ENCODE assay signal across 9 mouse cellular contexts in genomic region chr1:63999481-63999880, GRCm38 (mm10).
DNase-seq lines count a peak whose midpoint lies in the region; ATAC-seq and TF ChIP-seq lines count a peak whose summit lies in the region.
"Had no signal": no experiment of that assay in that cellular context is flagged by ENCODE, and none has a peak within 500 bp of the region (broad histone marks: within the 10 kb centered on the region; RNA-seq: fewer than 3 reads in every experiment).

No protein-coding gene starts in this region.

- H3K27ac ChIP-seq in forebrain, embryonic 14.5 days (ENCODE audit: low read depth, low read length): no peak overlapping the region
- no peak overlapping the region for H3K27ac ChIP-seq in forebrain, embryonic 10.5 days
- no peak overlapping the region for H3K27ac ChIP-seq in midbrain, postnatal 0 days (ENCODE audit: low read depth, low read length)
- no peak overlapping the region for H3K27ac ChIP-seq in midbrain, embryonic 14.5 days (replicated peaks; ENCODE audit: low read depth, low read length)

- H3K27me3 ChIP-seq in forebrain, embryonic 14.5 days (replicated peaks; ENCODE audit: control insufficient read depth, insufficient read depth, low read length): no peaks in the 10 kb centered on the region
- H3K27me3 ChIP-seq in forebrain, embryonic 10.5 days (ENCODE audit: poor library complexity, severe bottlenecking): no peaks in the 10 kb centered on the region
- H3K27me3 ChIP-seq in midbrain, postnatal 0 days (ENCODE audit: insufficient read depth, low read length): no peaks in the 10 kb centered on the region
- no peaks in the 10 kb centered on the region for H3K27me3 ChIP-seq in midbrain, embryonic 14.5 days (ENCODE audit: control insufficient read depth, insufficient read depth, low read length)

- no peak overlapping the region for H3K4me2 ChIP-seq in forebrain, embryonic 14.5 days (ENCODE audit: low read length)
- no peak overlapping the region for H3K4me2 ChIP-seq in midbrain, postnatal 0 days (ENCODE audit: low read depth, low read length, poor library complexity, severe bottlenecking)
- no peak overlapping the region for H3K4me2 ChIP-seq in midbrain, embryonic 14.5 days (ENCODE audit: low read length)

- no peaks in the 10 kb centered on the region for H3K36me3 ChIP-seq in forebrain, embryonic 14.5 days (ENCODE audit: control insufficient read depth, insufficient read depth, low read length)
- H3K36me3 ChIP-seq in forebrain, embryonic 10.5 days (replicated peaks): no peaks in the 10 kb centered on the region
- no peaks in the 10 kb centered on the region for H3K36me3 ChIP-seq in midbrain, postnatal 0 days (ENCODE audit: insufficient read depth, low read length)
- H3K36me3 ChIP-seq in midbrain, embryonic 14.5 days (ENCODE audit: control insufficient read depth, insufficient read depth, low read length): no peaks in the 10 kb centered on the region

- 67% methylated on average over 8 of the region's 8 CpGs for WGBS in forebrain, embryonic 14.5 days
- WGBS in forebrain, embryonic 10.5 days: 94% methylated on average over 8 of the region's 8 CpGs
- WGBS in midbrain, postnatal 0 days: 84% methylated on average over 8 of the region's 8 CpGs
- WGBS in midbrain, embryonic 14.5 days: 91% methylated on average over 8 of the region's 8 CpGs

- H3K9me3 ChIP-seq in forebrain, embryonic 14.5 days (replicated peaks; ENCODE audit: control insufficient read depth, low read length): no peaks in the 10 kb centered on the region
- no peaks in the 10 kb centered on the region for H3K9me3 ChIP-seq in forebrain, embryonic 10.5 days
- no peaks in the 10 kb centered on the region for H3K9me3 ChIP-seq in midbrain, postnatal 0 days (ENCODE audit: low read length)
- H3K9me3 ChIP-seq in midbrain, embryonic 14.5 days (ENCODE audit: control insufficient read depth, low read length): no peaks in the 10 kb centered on the region

- H3K9ac ChIP-seq in forebrain, embryonic 14.5 days (ENCODE audit: low read length): no peak overlapping the region
- H3K9ac ChIP-seq in midbrain, postnatal 0 days (replicated peaks; ENCODE audit: low read length, poor library complexity, severe bottlenecking): no peak overlapping the region
- no peak overlapping the region for H3K9ac ChIP-seq in midbrain, embryonic 14.5 days (replicated peaks; ENCODE audit: low read length)

- peaks cover 14% of the 10 kb centered on the region for H3K4me1 ChIP-seq in forebrain, embryonic 14.5 days (ENCODE audit: control insufficient read depth, insufficient read depth, low read length)
- H3K4me1 ChIP-seq in forebrain, embryonic 10.5 days: peaks cover 40% of the 10 kb centered on the region
- 0 out of 2 replicates have a peak, but pooled peaks cover 10% of the 10 kb centered on the region for H3K4me1 ChIP-seq in midbrain, postnatal 0 days (ENCODE audit: insufficient read depth, low read length)
- peaks cover 19% of the 10 kb centered on the region for H3K4me1 ChIP-seq in midbrain, embryonic 14.5 days (ENCODE audit: control insufficient read depth, insufficient read depth, low read length)

- no peak for ATAC-seq in forebrain, embryonic 14.5 days
- ATAC-seq in midbrain, postnatal 0 days (ENCODE audit: low FRiP score): no peak
- ATAC-seq in midbrain, embryonic 14.5 days (ENCODE audit: low FRiP score, low TSS enrichment): no peak

- DNase-seq in forebrain, embryonic 14.5 days (ENCODE audit: low spot score): peak; percentile 53
- no peak for DNase-seq in forebrain, embryonic 10.5 days (ENCODE audit: extremely low spot score, low spot score)
- peak; percentile 54 for DNase-seq in midbrain, postnatal 0 days (ENCODE audit: low spot score)
- DNase-seq in midbrain, embryonic 14.5 days: no peak
- DNase-seq in gastrocnemius, postnatal 10 days: peak; percentile 40
- no peak for DNase-seq in testis, postnatal 14 days (ENCODE audit: low spot score)
- no peak for DNase-seq in kidney, adult 8-10 months
- DNase-seq in ovary, postnatal 10 days (ENCODE audit: low spot score): no peak
- DNase-seq: kidney, adult 11 months had no signal

- TF ChIP-seq CTCF in midbrain, postnatal 0 days (IDR thresholded peaks at IDR 0.05): no peak

- no peak overlapping the region for H3K4me3 ChIP-seq in forebrain, embryonic 14.5 days (ENCODE audit: low read depth, low read length)
- no peak overlapping the region for H3K4me3 ChIP-seq in forebrain, embryonic 10.5 days
- no peak overlapping the region for H3K4me3 ChIP-seq in midbrain, postnatal 0 days (ENCODE audit: low read depth, low read length)
- H3K4me3 ChIP-seq in midbrain, embryonic 14.5 days (replicated peaks; ENCODE audit: low read depth, low read length): no peak overlapping the region

Comparison
In these comparisons a context has a peak if more than half of its experiments do, and no peak if none do; other contexts are left out.
1. DNase-seq: peak in forebrain, embryonic 14.5 days (single experiment), midbrain, postnatal 0 days (single experiment) and gastrocnemius, postnatal 10 days (single experiment); none in forebrain, embryonic 10.5 days (single experiment), midbrain, embryonic 14.5 days (single experiment), testis, postnatal 14 days (single experiment), kidney, adult 8-10 months (0 of 2) and ovary, postnatal 10 days (single experiment).